Mouse (Mus musculus): ENCODE measurements around the gene C5ar1.

DNA sequence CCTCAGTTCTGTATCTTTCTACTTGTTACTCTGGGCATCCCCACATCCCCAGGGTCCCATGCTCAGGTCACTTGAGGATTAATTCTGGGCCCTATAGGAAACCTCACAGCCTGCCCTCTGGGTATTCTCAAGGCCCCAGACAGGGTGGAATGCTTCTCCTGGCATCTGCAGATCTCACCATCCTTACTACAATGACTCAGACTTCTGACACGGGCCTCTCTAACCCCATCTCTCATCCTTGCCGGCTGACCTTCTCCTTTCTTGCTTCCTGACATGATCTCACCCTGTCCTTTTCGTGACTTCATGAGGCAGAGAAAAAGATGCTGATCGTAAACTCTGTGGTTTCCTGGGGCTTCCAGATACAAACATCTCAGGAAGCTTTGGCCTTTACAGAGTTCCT, 5.1 kb downstream of the C5ar1 start:
- no peak for TF ChIP-seq CTCF (conservative IDR thresholded peaks at IDR 0.05; ENCODE audit: low read length)
- no peak for TF ChIP-seq NANOG (IDR thresholded peaks at IDR 0.05; ENCODE audit: borderline replicate concordance, low read length)
